ENCODE assay signal across 8 mouse cellular contexts in genomic region chr13:21401636-21402286, GRCm38 (mm10). TPM values are rescaled to one million over a fixed set of nuclear protein-coding genes. Genes with fewer than 3 reads are reported as not detected.
DNase-seq lines count a peak whose midpoint lies in the region; ATAC-seq and TF ChIP-seq lines count a peak whose summit lies in the region.

No protein-coding gene starts in this region.

- H3K9ac ChIP-seq in heart, embryonic 14.5 days (ENCODE audit: low read length): peak overlapping the region; percentile 93
- H3K9ac ChIP-seq in forebrain, postnatal 0 days: peak overlapping the region; percentile 87
- peak overlapping the region; percentile 86 for H3K9ac ChIP-seq in liver, postnatal 0 days (replicated peaks)

- DNase-seq in heart, postnatal 25 days (ENCODE audit: low spot score): no peak
- peak; percentile 57 for DNase-seq in R1 (ENCODE audit: low read depth, low spot score)
- DNase-seq in forebrain, postnatal 0 days: no peak
- no peak for DNase-seq in liver, postnatal 0 days
- DNase-seq in left cerebral cortex, postnatal 10 days (ENCODE audit: extremely low spot score in 1 of 2, low spot score in 2 of 2): no peak
- DNase-seq in thymus, postnatal 0 days (ENCODE audit: low spot score): no peak
- DNase-seq in thymus, postnatal 14 days: no peak

- no peaks in the 10 kb centered on the region for H3K27me3 ChIP-seq in heart, embryonic 14.5 days (ENCODE audit: control insufficient read depth, insufficient read depth, low read length)
- no peaks in the 10 kb centered on the region for H3K27me3 ChIP-seq in forebrain, postnatal 0 days (ENCODE audit: insufficient read depth, low read length)
- no peaks in the 10 kb centered on the region for H3K27me3 ChIP-seq in liver, postnatal 0 days (ENCODE audit: insufficient read depth, low read length)

- H3K36me3 ChIP-seq in heart, embryonic 14.5 days (ENCODE audit: control insufficient read depth, insufficient read depth, low read length): peaks cover 36% of the 10 kb centered on the region
- peaks cover 3% of the 10 kb centered on the region; the same call in 1 of the 2 replicates for H3K36me3 ChIP-seq in forebrain, postnatal 0 days (ENCODE audit: insufficient read depth)
- peaks cover 13% of the 10 kb centered on the region for H3K36me3 ChIP-seq in liver, postnatal 0 days (replicated peaks; ENCODE audit: insufficient read depth, low read length)

- no peaks in the 10 kb centered on the region for H3K9me3 ChIP-seq in heart, embryonic 14.5 days (ENCODE audit: control insufficient read depth, low read length)
- H3K9me3 ChIP-seq in forebrain, postnatal 0 days (ENCODE audit: low read length): no peaks in the 10 kb centered on the region
- H3K9me3 ChIP-seq in liver, postnatal 0 days (ENCODE audit: low read length): no peaks in the 10 kb centered on the region

- H3K4me1 ChIP-seq in heart, embryonic 14.5 days (ENCODE audit: control insufficient read depth in 2 of 2, insufficient read depth in 2 of 2, low read length in 2 of 2): peaks cover 2 to 18% of the 10 kb centered on the region in 2 experiments; a peak in 3 of 4 replicates
- H3K4me1 ChIP-seq in forebrain, postnatal 0 days (ENCODE audit: insufficient read depth): peaks cover 14% of the 10 kb centered on the region; the same call in 1 of the 2 replicates
- H3K4me1 ChIP-seq in liver, postnatal 0 days (ENCODE audit: insufficient read depth): peaks cover 9% of the 10 kb centered on the region

- TF ChIP-seq EP300 in liver, postnatal 0 days (IDR thresholded peaks at IDR 0.05; ENCODE audit: low read depth): peak; percentile 8; the same call in 1 of the 2 replicates

- TF ChIP-seq CTCF in forebrain, postnatal 0 days (IDR thresholded peaks at IDR 0.05; ENCODE audit: low read depth): no peak
- no peak for TF ChIP-seq CTCF in liver, postnatal 0 days (IDR thresholded peaks at IDR 0.05; ENCODE audit: low read depth)

- peak overlapping the region; percentile 76 for H3K4me2 ChIP-seq in heart, embryonic 14.5 days (ENCODE audit: low read length)
- peak overlapping the region; percentile 63 for H3K4me2 ChIP-seq in forebrain, postnatal 0 days (ENCODE audit: low read depth)
- peak overlapping the region; percentile 76 for H3K4me2 ChIP-seq in liver, postnatal 0 days (ENCODE audit: low read depth, low read length)

- peak overlapping the region; percentile 72 to 95 for H3K27ac ChIP-seq in heart, embryonic 14.5 days (replicated peaks in 1 of 2; ENCODE audit: control insufficient read depth in 1 of 2, insufficient read depth in 1 of 2, low read depth in 2 of 2, low read length in 2 of 2)
- H3K27ac ChIP-seq in forebrain, postnatal 0 days (ENCODE audit: low read depth, low read length): peak overlapping the region; percentile 72
- H3K27ac ChIP-seq in liver, postnatal 0 days (ENCODE audit: low read depth): peak overlapping the region; percentile 82

- intact Hi-C loops in heart, postnatal 25 days (cut with DNase I): loop anchor here (2.0 kb wide), 3 partner anchors 39 to 129 kb away; partner anchors contain the start of genes Zkscan8, Zscan12 and Zscan26
- intact Hi-C loops in left cerebral cortex, postnatal 10 days (cut with DNase I): loop anchor here (5.0 kb wide), 2 partner anchors 39 to 51 kb away; partner anchors contain the start of genes Zscan12 and Zscan26

- peak overlapping the region; percentile 88 to 97 for H3K4me3 ChIP-seq in heart, embryonic 14.5 days (ENCODE audit: control insufficient read depth in 1 of 2, insufficient read depth in 1 of 2, low read depth in 1 of 2, low read length in 2 of 2)
- H3K4me3 ChIP-seq in forebrain, postnatal 0 days (ENCODE audit: low read depth, low read length): peak overlapping the region; percentile 95
- H3K4me3 ChIP-seq in liver, postnatal 0 days (ENCODE audit: low read depth, low read length): peak overlapping the region; percentile 81

- ATAC-seq in heart, embryonic 14.5 days (ENCODE audit: insufficient number of reproducible peaks, insufficient read depth, low FRiP score, low read depth): peak; percentile 24
- ATAC-seq in forebrain, postnatal 0 days: 0 out of 2 replicates have a peak, but pooled peaks have one; percentile 19
- ATAC-seq in liver, postnatal 0 days: peak; percentile 42

- WGBS in heart, embryonic 14.5 days: under 1% methylated on average over 12 of the region's 12 CpGs
- 13% methylated on average over 12 of the region's 12 CpGs for WGBS in forebrain, postnatal 0 days
- 7% methylated on average over 12 of the region's 12 CpGs for whole genome bisulfite sequencing in liver, postnatal 0 days (ENCODE audit: insufficient replicate concordance)

RNA-seq across cellular contexts. Expression of gene Zkscan3, which starts 0.8 kb away (rescaled TPM):
- 67.1 and 67.3 TPM in 2 replicates for polyA plus RNA-seq in heart, embryonic 14.5 days (2014; fragmentation: Nextera tagmentation; extraction: Ambion mirVana)
- total RNA-seq in heart, postnatal 25 days (2021): 10 to 100 TPM; 28.3 to 30.6 TPM
- 51.8 and 54.0 TPM in 2 replicates for total RNA-seq in forebrain, postnatal 0 days (2014; rRNA removed)
- polyA plus RNA-seq in forebrain, postnatal 0 days (2015; fragmentation: Nextera tagmentation; extraction: Ambion mirVana): 42.2 and 45.6 TPM in 2 replicates
- polyA plus RNA-seq in liver, postnatal 0 days (2015; fragmentation: Nextera tagmentation; extraction: Ambion mirVana): 22.2 and 24.6 TPM in 2 replicates
- 10 to 100 TPM; 36.7 to 40.7 TPM for total RNA-seq in left cerebral cortex, postnatal 10 days (2021)
- polyA plus RNA-seq in thymus, postnatal 0 days (2015; fragmentation: Nextera tagmentation; extraction: Ambion mirVana): 49.1 and 58.1 TPM in 2 replicates

RNA-seq across cellular contexts. Expression of gene Pgbd1, which starts 39.1 kb away (rescaled TPM):
- 2.4 and 3.6 TPM in 2 replicates for polyA plus RNA-seq in heart, embryonic 14.5 days (2014; fragmentation: Nextera tagmentation; extraction: Ambion mirVana)
- under 1 TPM; 0.39 to 0.44 TPM for total RNA-seq in heart, postnatal 25 days (2021)
- total RNA-seq in forebrain, postnatal 0 days (2014; rRNA removed): 2.3 and 4.7 TPM in 2 replicates
- 0.83 and 1.5 TPM in 2 replicates for polyA plus RNA-seq in forebrain, postnatal 0 days (2015; fragmentation: Nextera tagmentation; extraction: Ambion mirVana)
- 0.31 and 0.39 TPM in 2 replicates for polyA plus RNA-seq in liver, postnatal 0 days (2015; fragmentation: Nextera tagmentation; extraction: Ambion mirVana)
- 1 to 10 TPM; 1.5 to 2.1 TPM for total RNA-seq in left cerebral cortex, postnatal 10 days (2021)
- polyA plus RNA-seq in thymus, postnatal 0 days (2015; fragmentation: Nextera tagmentation; extraction: Ambion mirVana): 1.4 and 1.5 TPM in 2 replicates

RNA-seq across cellular contexts. Expression of gene Zscan12, which starts 39.1 kb away (rescaled TPM):
- 6.9 and 8.1 TPM in 2 replicates for polyA plus RNA-seq in heart, embryonic 14.5 days (2014; fragmentation: Nextera tagmentation; extraction: Ambion mirVana)
- total RNA-seq in heart, postnatal 25 days (2021): 1 to 10 TPM; 5.0 to 5.4 TPM
- total RNA-seq in forebrain, postnatal 0 days (2014; rRNA removed): 10.4 and 11.5 TPM in 2 replicates
- 7.2 and 8.1 TPM in 2 replicates for polyA plus RNA-seq in forebrain, postnatal 0 days (2015; fragmentation: Nextera tagmentation; extraction: Ambion mirVana)
- 2.4 and 2.7 TPM in 2 replicates for polyA plus RNA-seq in liver, postnatal 0 days (2015; fragmentation: Nextera tagmentation; extraction: Ambion mirVana)
- total RNA-seq in left cerebral cortex, postnatal 10 days (2021): 1 to 10 TPM; 8.0 to 8.5 TPM
- 10.4 and 11.3 TPM in 2 replicates for polyA plus RNA-seq in thymus, postnatal 0 days (2015; fragmentation: Nextera tagmentation; extraction: Ambion mirVana)

RNA-seq across cellular contexts. Expression of gene Zscan26, which starts 51.8 kb away (rescaled TPM):
- polyA plus RNA-seq in heart, embryonic 14.5 days (2014; fragmentation: Nextera tagmentation; extraction: Ambion mirVana): 28.1 and 29.9 TPM in 2 replicates
- total RNA-seq in heart, postnatal 25 days (2021): 10 to 100 TPM; 20.2 to 21.8 TPM
- 25.2 and 27.1 TPM in 2 replicates for total RNA-seq in forebrain, postnatal 0 days (2014; rRNA removed)
- polyA plus RNA-seq in forebrain, postnatal 0 days (2015; fragmentation: Nextera tagmentation; extraction: Ambion mirVana): 10.9 and 16.7 TPM in 2 replicates
- polyA plus RNA-seq in liver, postnatal 0 days (2015; fragmentation: Nextera tagmentation; extraction: Ambion mirVana): 13.3 and 15.2 TPM in 2 replicates
- total RNA-seq in left cerebral cortex, postnatal 10 days (2021): 10 to 100 TPM; 27.6 to 30.0 TPM
- polyA plus RNA-seq in thymus, postnatal 0 days (2015; fragmentation: Nextera tagmentation; extraction: Ambion mirVana): 18.1 and 23.6 TPM in 2 replicates

RNA-seq across cellular contexts. Expression of gene Olfr1367, which starts 55.1 kb away (rescaled TPM):
- not detected in 2 replicates for polyA plus RNA-seq in heart, embryonic 14.5 days (2014; fragmentation: Nextera tagmentation; extraction: Ambion mirVana)
- total RNA-seq in heart, postnatal 25 days (2021): not detected
- total RNA-seq in forebrain, postnatal 0 days (2014; rRNA removed): not detected in 2 replicates
- polyA plus RNA-seq in forebrain, postnatal 0 days (2015; fragmentation: Nextera tagmentation; extraction: Ambion mirVana): not detected in 2 replicates
- polyA plus RNA-seq in liver, postnatal 0 days (2015; fragmentation: Nextera tagmentation; extraction: Ambion mirVana): not detected in 2 replicates
- not detected for total RNA-seq in left cerebral cortex, postnatal 10 days (2021)
- polyA plus RNA-seq in thymus, postnatal 0 days (2015; fragmentation: Nextera tagmentation; extraction: Ambion mirVana): not detected in 2 replicates
